Mouse (Mus musculus): ENCODE data around the gene Kbtbd4.

Gene Kbtbd4

DNA sequence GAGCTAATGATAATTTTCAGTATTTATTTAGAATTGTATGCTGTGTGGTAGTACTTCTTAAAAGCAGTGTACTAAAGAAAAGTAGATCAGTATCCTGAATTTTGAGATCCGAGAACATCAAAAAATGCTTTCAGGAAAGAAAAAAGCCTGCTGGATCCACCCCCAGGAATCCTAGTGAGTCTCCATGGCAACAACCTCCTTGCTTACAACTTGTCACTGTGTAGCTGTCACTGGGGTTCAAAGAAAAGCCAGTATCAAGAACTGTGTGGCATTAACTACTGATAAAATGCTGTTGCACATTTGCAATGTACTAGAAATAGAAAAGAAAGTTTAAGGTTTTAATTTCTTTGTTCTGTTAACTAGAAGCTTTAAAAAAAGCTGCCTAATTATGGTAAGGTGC is 51.5 kb downstream of the Kbtbd4 start:
- DNase-seq (ENCODE audit: inconsistent ontology term), result no peak

- no peak for DNase-seq (ENCODE audit: inconsistent ontology term)
These were observed 54.3 kb downstream of the Kbtbd4 start for GRCm38 (mm10) chr2:90958856-90959255.

- no peak for DNase-seq (ENCODE audit: inconsistent ontology term)
These were observed 55.5 kb downstream of the Kbtbd4 start for GRCm38 (mm10) chr2:90960012-90960411.

All from Muller cell, postnatal 12 days (primary cell).